Mouse (Mus musculus) thymus, adult 2 months (tissue): ENCODE results near the gene Esyt3.

ENCODE experiments used
- CTCF ChIP-seq: fragments of 200-500 bp; IDR thresholded peaks from 2 replicates; pipeline ENCODE4 v1.5.1; 2012; ENCODE audit warnings: mild to moderate bottlenecking, control low read depth, low read length, moderate library complexity, borderline replicate concordance; ENCODE audit not compliant: control insufficient read depth, poor library complexity, insufficient read depth; ENCODE audit errors: extremely low read depth
- POLR2A ChIP-seq: fragments of 200-500 bp; IDR thresholded peaks from 2 replicates; pipeline ENCODE4 v1.6.1; 2012; ENCODE audit warnings: mild to moderate bottlenecking, low read length, control low read depth, moderate library complexity; ENCODE audit not compliant: control insufficient read depth, poor library complexity, insufficient read depth; ENCODE audit errors: extremely low read depth

DNA sequence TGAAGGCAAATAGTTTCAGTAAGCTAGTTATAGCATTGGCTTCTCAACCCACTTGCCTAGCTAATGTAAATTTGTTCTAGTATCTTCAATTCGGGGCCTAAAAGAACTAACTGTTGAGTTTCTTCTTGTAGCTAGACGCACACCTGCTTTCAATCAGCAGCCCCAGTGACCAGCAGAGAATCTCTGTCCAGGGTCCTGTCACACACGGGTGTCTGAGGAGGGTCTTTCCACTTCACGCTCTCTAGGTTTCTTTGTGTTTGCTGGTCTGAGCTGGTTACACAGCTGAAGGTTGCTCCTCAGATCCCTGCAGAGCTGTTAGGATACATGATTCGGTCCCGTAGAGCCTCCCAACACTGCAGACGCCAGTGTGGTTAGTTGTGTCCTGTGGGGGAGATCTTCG is 4.7 kb upstream of the Esyt3 start:
- TF ChIP-seq CTCF: no peak
- TF ChIP-seq POLR2A: no peak
